Mouse (Mus musculus): ENCODE measurements at regions not wholly inside any gene's neighbourhood (a gene's known extent, or its start where the extent isn't known, plus 50 kb on each side); places are given as distances from the start of the nearest gene placed in this dataset.

- ATAC-seq (ENCODE audit: low FRiP score) (no peak), DNase-seq (ENCODE audit: low spot score) (no peak)
- no peaks in the 10 kb centered on the region for H3K27me3 ChIP-seq (ENCODE audit: control insufficient read depth, insufficient read depth, low read length)
- H3K4me3 ChIP-seq (replicated peaks; ENCODE audit: low read length), result no peak overlapping the region
- no peaks in the 10 kb centered on the region for H3K9me3 ChIP-seq (ENCODE audit: control insufficient read depth, low read length)
- WGBS, result 92% methylated on average over 3 of the region's 3 CpGs
- no peaks in the 10 kb centered on the region for H3K4me1 ChIP-seq (replicated peaks; ENCODE audit: control insufficient read depth, insufficient read depth, low read length)
- no peak overlapping the region for H3K9ac ChIP-seq
- no peak overlapping the region for H3K4me2 ChIP-seq (replicated peaks)
- no peak overlapping the region for H3K27ac ChIP-seq
- H3K36me3 ChIP-seq (replicated peaks; ENCODE audit: control insufficient read depth, insufficient read depth), result no peaks in the 10 kb centered on the region
These were observed 500.2 kb upstream of the Jag1 start for GRCm38 (mm10) chr2:137616637-137617036.

GRCm38 (mm10) chr2:137613791-137614190, 497.3 kb upstream of the Jag1 start:
- H3K27me3 ChIP-seq (ENCODE audit: control insufficient read depth, insufficient read depth, low read length), result no peaks in the 10 kb centered on the region
- no peaks in the 10 kb centered on the region for H3K36me3 ChIP-seq (replicated peaks; ENCODE audit: control insufficient read depth, insufficient read depth)
- H3K4me2 ChIP-seq (replicated peaks), result no peak overlapping the region
- WGBS, result 98% methylated on average over 2 of the region's 2 CpGs
- no peaks in the 10 kb centered on the region for H3K9me3 ChIP-seq (ENCODE audit: control insufficient read depth, low read length)
- DNase-seq (ENCODE audit: low spot score) (no peak), ATAC-seq (ENCODE audit: low FRiP score) (no peak)
- no peak overlapping the region for H3K9ac ChIP-seq
- no peak overlapping the region for H3K4me3 ChIP-seq (replicated peaks; ENCODE audit: low read length)
- no peaks in the 10 kb centered on the region for H3K4me1 ChIP-seq (replicated peaks; ENCODE audit: control insufficient read depth, insufficient read depth, low read length)
- H3K27ac ChIP-seq, result no peak overlapping the region

- ATAC-seq (ENCODE audit: low FRiP score), result no peak
- H3K4me2 ChIP-seq (replicated peaks), result no peak overlapping the region
- no peaks in the 10 kb centered on the region for H3K27me3 ChIP-seq (ENCODE audit: control insufficient read depth, insufficient read depth, low read length)
- 80% methylated on average over 6 of the region's 6 CpGs for WGBS
- H3K4me1 ChIP-seq (replicated peaks; ENCODE audit: control insufficient read depth, insufficient read depth, low read length), result no peaks in the 10 kb centered on the region
- no peak for DNase-seq (ENCODE audit: low spot score)
- no peak overlapping the region for H3K27ac ChIP-seq
- H3K9ac ChIP-seq, result no peak overlapping the region
- H3K36me3 ChIP-seq (replicated peaks; ENCODE audit: control insufficient read depth, insufficient read depth), result no peaks in the 10 kb centered on the region
- no peaks in the 10 kb centered on the region for H3K9me3 ChIP-seq (ENCODE audit: control insufficient read depth, low read length)
- H3K4me3 ChIP-seq (replicated peaks; ENCODE audit: low read length), result no peak overlapping the region
These were observed 492.1 kb upstream of the Jag1 start for GRCm38 (mm10) chr2:137608506-137608905.

- ATAC-seq (ENCODE audit: low FRiP score), result no peak
- Histone ChIP-seq H3K4me3 (replicated peaks; ENCODE audit: low read length) (no peak overlapping the region), H3K9ac (no peak overlapping the region), H3K27ac (no peak overlapping the region), H3K27me3 (ENCODE audit: control insufficient read depth, insufficient read depth, low read length) (no peaks in the 10 kb centered on the region), H3K4me1 (replicated peaks; ENCODE audit: control insufficient read depth, insufficient read depth, low read length) (no peaks in the 10 kb centered on the region), H3K9me3 (ENCODE audit: control insufficient read depth, low read length) (no peaks in the 10 kb centered on the region), H3K4me2 (replicated peaks) (no peak overlapping the region), H3K36me3 (replicated peaks; ENCODE audit: control insufficient read depth, insufficient read depth) (no peaks in the 10 kb centered on the region)
- DNase-seq (ENCODE audit: low spot score), result no peak
- WGBS, result 88% methylated on average over 7 of the region's 7 CpGs
These were observed 481.7 kb upstream of the Jag1 start for GRCm38 (mm10) chr2:137598136-137598535.

- Histone ChIP-seq H3K4me2 (replicated peaks) (no peak overlapping the region), H3K9me3 (ENCODE audit: control insufficient read depth, low read length) (no peaks in the 10 kb centered on the region), H3K27ac (no peak overlapping the region), H3K9ac (no peak overlapping the region), H3K4me1 (replicated peaks; ENCODE audit: control insufficient read depth, insufficient read depth, low read length) (no peaks in the 10 kb centered on the region), H3K27me3 (ENCODE audit: control insufficient read depth, insufficient read depth, low read length) (no peaks in the 10 kb centered on the region), H3K36me3 (replicated peaks; ENCODE audit: control insufficient read depth, insufficient read depth) (no peaks in the 10 kb centered on the region), H3K4me3 (replicated peaks; ENCODE audit: low read length) (no peak overlapping the region)
- DNase-seq (ENCODE audit: low spot score) (no peak), ATAC-seq (ENCODE audit: low FRiP score) (no peak)
- 93% methylated on average over 4 of the region's 4 CpGs for WGBS
These were observed 478.1 kb upstream of the Jag1 start for GRCm38 (mm10) chr2:137594509-137594908.

GRCm38 (mm10) chr2:137591551-137591950, 475.1 kb upstream of the Jag1 start:
- Histone ChIP-seq H3K4me3 (replicated peaks; ENCODE audit: low read length) (no peak overlapping the region), H3K4me1 (replicated peaks; ENCODE audit: control insufficient read depth, insufficient read depth, low read length) (no peaks in the 10 kb centered on the region), H3K9ac (no peak overlapping the region), H3K36me3 (replicated peaks; ENCODE audit: control insufficient read depth, insufficient read depth) (no peaks in the 10 kb centered on the region), H3K27ac (no peak overlapping the region), H3K4me2 (replicated peaks) (no peak overlapping the region), H3K9me3 (ENCODE audit: control insufficient read depth, low read length) (no peaks in the 10 kb centered on the region), H3K27me3 (ENCODE audit: control insufficient read depth, insufficient read depth, low read length) (no peaks in the 10 kb centered on the region)
- DNase-seq (ENCODE audit: low spot score) (no peak), ATAC-seq (ENCODE audit: low FRiP score) (no peak)
- WGBS, result 93% methylated on average over 1 of the region's 1 CpGs

- Histone ChIP-seq H3K9me3 (ENCODE audit: control insufficient read depth, low read length) (no peaks in the 10 kb centered on the region), H3K36me3 (replicated peaks; ENCODE audit: control insufficient read depth, insufficient read depth) (no peaks in the 10 kb centered on the region), H3K27ac (no peak overlapping the region), H3K4me2 (replicated peaks) (no peak overlapping the region), H3K4me1 (replicated peaks; ENCODE audit: control insufficient read depth, insufficient read depth, low read length) (no peaks in the 10 kb centered on the region), H3K9ac (no peak overlapping the region), H3K27me3 (ENCODE audit: control insufficient read depth, insufficient read depth, low read length) (no peaks in the 10 kb centered on the region), H3K4me3 (replicated peaks; ENCODE audit: low read length) (no peak overlapping the region)
- 39% methylated on average over 2 of the region's 2 CpGs for WGBS
- no peak for ATAC-seq (ENCODE audit: low FRiP score)
- no peak for DNase-seq (ENCODE audit: low spot score)
These were observed 465.0 kb upstream of the Jag1 start for GRCm38 (mm10) chr2:137581491-137581890.

GRCm38 (mm10) chr2:137575750-137576149, 459.3 kb upstream of the Jag1 start:
- Histone ChIP-seq H3K9me3 (ENCODE audit: control insufficient read depth, low read length) (no peaks in the 10 kb centered on the region), H3K27me3 (ENCODE audit: control insufficient read depth, insufficient read depth, low read length) (no peaks in the 10 kb centered on the region), H3K36me3 (replicated peaks; ENCODE audit: control insufficient read depth, insufficient read depth) (no peaks in the 10 kb centered on the region), H3K4me2 (replicated peaks) (no peak overlapping the region), H3K4me1 (replicated peaks; ENCODE audit: control insufficient read depth, insufficient read depth, low read length) (no peaks in the 10 kb centered on the region), H3K27ac (no peak overlapping the region), H3K9ac (no peak overlapping the region), H3K4me3 (replicated peaks; ENCODE audit: low read length) (no peak overlapping the region)
- DNase-seq (ENCODE audit: low spot score) (no peak), ATAC-seq (ENCODE audit: low FRiP score) (no peak)
- WGBS, result 72% methylated on average over 3 of the region's 3 CpGs

- 57% methylated on average over 4 of the region's 4 CpGs for WGBS
- no peak overlapping the region for H3K4me3 ChIP-seq (replicated peaks; ENCODE audit: low read length)
- no peaks in the 10 kb centered on the region for H3K36me3 ChIP-seq (replicated peaks; ENCODE audit: control insufficient read depth, insufficient read depth)
- DNase-seq (ENCODE audit: low spot score), result no peak
- H3K4me2 ChIP-seq (replicated peaks), result no peak overlapping the region
- no peaks in the 10 kb centered on the region for H3K27me3 ChIP-seq (ENCODE audit: control insufficient read depth, insufficient read depth, low read length)
- no peaks in the 10 kb centered on the region for H3K9me3 ChIP-seq (ENCODE audit: control insufficient read depth, low read length)
- no peaks in the 10 kb centered on the region for H3K4me1 ChIP-seq (replicated peaks; ENCODE audit: control insufficient read depth, insufficient read depth, low read length)
- H3K27ac ChIP-seq, result no peak overlapping the region
- H3K9ac ChIP-seq, result no peak overlapping the region
- no peak for ATAC-seq (ENCODE audit: low FRiP score)
These were observed 458.5 kb upstream of the Jag1 start for GRCm38 (mm10) chr2:137574845-137575449.

- Histone ChIP-seq H3K4me3 (replicated peaks; ENCODE audit: low read length) (no peak overlapping the region), H3K27ac (no peak overlapping the region), H3K9ac (no peak overlapping the region), H3K4me2 (replicated peaks) (no peak overlapping the region), H3K4me1 (replicated peaks; ENCODE audit: control insufficient read depth, insufficient read depth, low read length) (no peaks in the 10 kb centered on the region), H3K36me3 (replicated peaks; ENCODE audit: control insufficient read depth, insufficient read depth) (no peaks in the 10 kb centered on the region), H3K27me3 (ENCODE audit: control insufficient read depth, insufficient read depth, low read length) (no peaks in the 10 kb centered on the region), H3K9me3 (ENCODE audit: control insufficient read depth, low read length) (no peaks in the 10 kb centered on the region)
- ATAC-seq (ENCODE audit: low FRiP score) (no peak), DNase-seq (ENCODE audit: low spot score) (no peak)
- 88% methylated on average over 1 of the region's 1 CpGs for WGBS
These were observed 454.7 kb upstream of the Jag1 start for GRCm38 (mm10) chr2:137571146-137571545.

Data from hindbrain, embryonic 14.5 days (tissue).